Mouse (Mus musculus) thymus, postnatal 25 days (tissue): ENCODE data around the gene Ube2s.
"Not testable (repeated sequence)": the region's sequence is repeated elsewhere in the genome, so short reads cannot be mapped to it uniquely, and the experiment has no call there.

ENCODE experiments used
- DNase-seq: peaks from one replicate; pipeline ENCODE4 v3.0.0; 2022

Gene Ube2s

DNA sequence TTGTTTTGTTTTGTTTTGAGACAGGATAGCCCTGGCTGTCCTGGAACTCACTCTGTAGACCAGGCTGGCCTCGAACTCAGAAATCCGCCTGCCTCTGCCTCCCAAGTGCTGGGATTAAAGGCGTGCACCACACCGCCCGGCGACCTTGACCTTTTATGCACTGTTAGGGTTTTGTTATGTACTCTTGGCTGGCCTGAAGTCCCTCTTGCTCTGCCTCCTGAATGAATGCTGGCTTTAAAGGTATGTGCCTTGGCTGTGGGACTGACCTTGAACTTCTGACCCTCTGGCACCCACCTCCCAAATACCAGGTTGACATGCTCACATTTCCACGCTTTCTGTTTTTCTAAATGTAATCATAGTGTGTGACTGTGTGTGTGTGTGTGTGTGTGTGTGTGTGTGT lies 8.5 kb upstream of the Ube2s start:
- DNase-seq = not testable (repeated sequence)

GRCm38 (mm10) chr7:4816559-4816958 lies 4.2 kb upstream of the Ube2s start:
- peak; percentile 12 for DNase-seq

DNA sequence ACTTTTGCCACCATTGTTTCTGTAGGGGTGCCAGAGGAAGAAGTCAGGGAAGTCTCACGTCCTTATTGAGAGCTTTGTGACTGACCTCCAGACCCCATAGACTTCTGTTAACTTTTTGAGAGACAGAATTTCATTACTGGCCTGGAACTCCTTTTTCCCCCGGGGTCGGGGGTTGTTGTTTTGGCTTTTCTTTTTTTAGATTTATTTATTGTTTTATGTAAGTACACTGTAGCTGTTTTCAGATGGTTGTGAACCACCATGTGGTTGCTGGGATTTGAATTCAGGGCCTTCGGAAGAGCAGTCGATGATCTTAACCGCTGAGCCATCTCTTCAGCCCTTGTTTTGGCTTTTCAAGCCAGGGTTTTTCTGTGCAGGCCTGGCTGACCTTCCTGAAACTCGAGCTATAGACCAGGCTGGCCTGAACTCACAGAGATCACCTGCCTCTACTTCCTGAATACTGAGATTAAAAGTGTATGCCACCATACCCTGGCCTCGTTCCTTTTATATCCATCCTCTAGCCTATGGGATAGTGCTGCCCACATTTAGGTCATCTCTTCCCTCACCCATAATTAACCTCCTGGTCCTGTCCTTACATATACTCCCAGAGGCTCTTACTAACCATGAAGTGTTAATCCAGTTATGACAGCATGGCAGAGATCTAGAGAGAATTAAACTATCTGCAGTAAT lies 858 bp upstream of the Ube2s start:
- DNase-seq = no peak

DNA sequence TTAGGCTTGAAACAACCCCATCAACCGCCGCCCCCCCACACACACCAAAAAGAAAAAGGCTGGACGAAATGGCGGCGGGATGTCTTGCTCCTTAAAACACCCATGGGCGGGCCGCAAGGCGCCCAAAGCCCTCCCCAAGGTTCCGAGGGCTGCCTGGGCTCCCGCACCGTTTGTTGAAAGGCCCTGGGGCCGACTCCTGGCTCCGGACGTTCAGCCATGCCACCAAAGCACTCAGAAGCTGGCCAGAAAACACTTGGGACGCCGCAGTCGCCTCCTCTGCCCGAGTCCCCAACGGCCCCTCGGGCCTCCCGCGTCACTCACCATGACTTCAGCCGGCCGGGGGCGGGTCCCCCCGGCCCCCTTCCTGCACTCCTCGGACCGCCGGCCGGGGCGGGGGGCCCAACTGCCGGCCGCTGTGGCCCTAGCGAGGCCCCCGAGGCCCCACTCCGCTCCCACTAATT lies 518 bp downstream of the Ube2s start:
- no peak for DNase-seq

- DNase-seq = not testable (repeated sequence)
Measured at GRCm38 (mm10) chr7:4811131-4811530, 1.3 kb downstream of the Ube2s start.

DNA sequence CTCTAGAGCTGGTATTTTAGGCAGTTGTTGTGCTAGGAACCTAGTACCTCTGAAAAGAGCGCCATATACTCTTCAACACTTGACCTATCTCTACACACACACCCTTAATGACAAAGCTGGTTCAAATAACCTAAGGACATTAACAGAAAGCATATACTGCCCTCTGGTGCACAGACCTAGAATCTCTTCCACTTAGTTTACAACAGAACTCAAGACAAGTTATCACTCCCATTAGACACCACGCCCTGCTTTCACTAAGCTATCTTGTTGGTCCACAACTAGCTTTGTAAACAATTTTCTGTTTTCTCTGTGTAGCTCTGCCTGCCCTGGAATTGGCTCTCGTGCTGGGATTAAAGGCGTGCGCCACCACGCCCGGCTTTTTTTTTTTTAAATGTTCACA lies 5.7 kb downstream of the Ube2s start:
- peak; percentile 30 for DNase-seq

- DNase-seq = no peak
Measured at GRCm38 (mm10) chr7:4802247-4802646, 10.1 kb downstream of the Ube2s start.

DNA sequence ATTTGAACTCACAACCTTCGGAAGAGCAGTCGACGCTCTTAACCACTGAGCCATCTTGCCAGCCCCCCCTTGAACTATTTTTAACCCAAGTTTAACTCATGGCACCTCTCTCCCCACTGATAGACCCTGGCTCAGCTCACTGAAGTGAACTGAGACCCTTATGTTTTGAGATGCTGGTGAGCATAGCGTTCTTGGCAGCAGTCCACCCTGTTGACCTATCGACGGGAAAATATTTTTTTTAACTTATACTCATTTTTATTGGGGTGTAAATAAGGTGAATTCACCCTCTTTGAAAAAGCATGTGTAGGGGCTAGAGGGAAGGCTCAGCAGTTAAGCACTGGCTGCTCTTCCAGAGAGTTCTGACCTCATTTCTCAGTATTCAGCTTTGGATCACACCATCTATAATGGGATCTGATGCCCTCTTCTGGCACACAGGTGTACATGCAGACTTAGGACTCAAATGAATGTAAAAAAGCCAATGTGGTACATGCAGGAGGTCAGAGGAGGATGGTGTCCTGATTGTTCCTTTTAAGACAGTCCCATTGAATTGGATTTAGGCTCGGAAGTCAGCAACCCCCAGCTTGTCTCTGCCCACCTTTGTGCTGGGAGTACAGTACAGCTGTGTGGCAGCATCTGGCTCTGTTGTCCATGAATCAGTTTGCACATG lies 16.5 kb downstream of the Ube2s start:
- DNase-seq = peak; percentile 22

DNA sequence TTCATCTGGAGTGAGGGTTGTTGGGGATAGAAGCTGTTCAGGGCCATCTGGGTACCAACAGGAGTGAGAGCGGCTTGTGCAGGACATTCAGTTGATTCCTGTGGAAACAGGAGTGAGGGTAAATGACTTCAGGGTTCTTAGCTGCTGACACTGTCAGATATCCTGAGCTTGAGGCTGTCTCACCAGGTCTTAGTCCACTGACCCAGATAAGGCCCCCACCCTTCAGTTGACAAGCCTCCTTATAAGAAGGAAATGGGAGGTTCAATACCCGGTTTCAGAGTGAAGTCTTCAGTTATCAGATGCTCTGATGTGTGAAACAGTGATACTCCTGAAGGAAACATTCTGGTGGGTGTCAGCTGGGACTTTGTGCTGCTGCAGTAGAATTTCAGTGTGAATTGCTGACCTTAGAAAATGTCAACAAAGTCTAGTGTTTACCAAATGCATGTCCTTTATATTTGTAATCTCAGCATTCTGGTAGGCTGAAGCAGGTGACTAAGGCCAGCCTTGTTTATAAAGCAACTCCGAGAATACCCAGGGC lies 17.7 kb downstream of the Ube2s start:
- no peak for DNase-seq

GRCm38 (mm10) chr7:4793674-4794073 lies 18.7 kb downstream of the Ube2s start:
- no peak for DNase-seq

DNA sequence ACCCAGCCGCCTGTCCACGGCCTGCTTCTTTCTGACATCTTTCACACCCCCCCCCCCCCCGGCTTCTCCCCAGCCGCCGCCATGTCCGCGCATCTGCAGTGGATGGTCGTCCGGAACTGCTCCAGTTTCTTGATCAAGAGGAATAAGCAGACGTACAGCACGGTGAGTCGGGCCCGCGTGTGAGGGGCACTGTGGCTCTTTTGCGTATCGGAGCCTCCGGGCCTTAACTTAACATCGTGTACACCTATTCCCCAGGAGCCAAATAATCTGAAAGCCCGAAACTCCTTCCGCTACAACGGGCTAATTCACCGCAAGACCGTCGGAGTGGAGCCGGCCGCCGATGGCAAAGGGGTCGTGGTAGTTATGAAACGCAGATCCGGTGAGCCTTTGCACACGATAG lies 19.1 kb downstream of the Ube2s start:
- not testable (repeated sequence) for DNase-seq

DNA sequence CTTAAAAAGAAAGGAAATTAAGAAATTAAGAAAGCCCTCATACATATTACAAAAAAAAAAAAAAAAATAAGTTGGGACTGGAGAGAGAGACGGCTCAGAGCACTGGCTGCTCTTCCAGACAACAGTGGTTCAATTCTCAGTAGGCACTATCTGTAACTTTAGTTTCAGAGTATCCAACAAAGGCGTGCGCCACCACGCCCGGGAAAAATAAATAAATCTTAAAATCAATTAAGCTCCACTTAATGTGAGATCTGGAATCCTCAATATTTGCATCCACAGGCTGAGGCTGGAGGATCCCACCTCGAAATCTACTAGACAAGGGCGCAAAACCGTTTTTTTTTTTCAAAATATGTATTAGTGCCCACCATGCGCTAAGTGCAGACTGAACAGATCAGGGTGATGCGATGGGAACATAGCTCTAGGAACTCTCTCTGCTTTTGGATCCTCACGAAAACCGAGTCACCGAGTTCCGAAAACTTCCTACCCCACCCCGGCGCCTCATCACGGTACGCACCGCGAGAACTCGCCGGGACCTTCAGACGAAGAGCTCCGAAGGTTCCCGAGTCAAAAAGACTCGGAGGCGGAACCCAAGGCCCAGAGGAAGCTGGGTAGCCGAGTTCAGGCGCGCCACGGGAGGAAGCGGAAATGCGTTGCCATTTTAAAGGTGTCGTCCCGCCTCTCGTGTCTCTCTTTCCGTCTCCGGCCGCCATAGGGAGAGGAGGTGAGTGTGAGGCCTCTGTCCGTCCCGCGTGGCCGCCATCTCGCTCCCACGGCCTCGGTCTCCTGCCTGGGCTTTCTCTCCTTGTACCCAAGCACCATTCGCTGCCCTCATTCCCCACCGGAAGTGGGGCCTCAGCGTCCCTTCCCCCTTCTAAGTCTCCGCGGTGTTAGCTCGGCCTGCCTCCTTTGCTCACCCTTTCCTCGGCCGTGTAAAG lies 19.8 kb downstream of the Ube2s start, which contains the start of gene Rpl28:
Gene Rpl28, plus strand, starts transcription at position 597 of the 935 bp plus-strand sequence.
- DNase-seq = peak; percentile 93

GRCm38 (mm10) chr7:4789436-4789935 lies 22.9 kb downstream of the Ube2s start, which contains the start of gene Tmem238:
TSS of gene Tmem238 (minus strand) at chr7:4789656.
- DNase-seq = peak; percentile 25

- DNase-seq = peak; percentile 47
Measured at GRCm38 (mm10) chr7:4788499-4789435, 23.6 kb downstream of the Ube2s start.

DNA sequence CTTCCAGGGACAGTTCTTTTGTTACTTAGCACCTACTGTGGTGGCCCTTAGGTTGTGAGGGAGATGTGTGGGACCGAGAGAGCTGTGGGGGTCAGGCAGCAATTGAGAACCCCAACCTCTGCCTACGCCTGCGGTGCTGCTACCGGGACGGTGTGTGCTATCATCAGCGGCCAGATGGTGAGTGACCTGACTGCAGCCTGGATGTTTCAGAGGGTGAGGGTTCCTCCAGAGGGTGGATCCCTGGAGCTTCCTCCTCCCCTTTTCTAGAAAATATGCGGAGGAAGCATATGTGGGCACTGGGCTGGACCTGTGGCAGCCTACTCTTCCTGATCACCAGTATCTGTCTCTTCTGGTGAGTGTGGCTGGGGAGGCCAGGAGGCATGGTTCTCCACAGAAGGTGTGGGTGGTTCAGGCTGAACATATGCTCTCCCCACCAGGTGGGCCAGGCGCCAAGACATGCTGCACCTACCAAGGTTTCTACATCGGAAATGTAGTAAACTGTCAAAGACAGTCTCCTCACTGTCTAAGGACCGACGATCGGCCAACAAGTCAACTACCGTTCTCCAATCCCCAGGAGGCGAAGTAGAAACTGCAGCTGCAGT lies 28.6 kb downstream of the Ube2s start:
- DNase-seq = no peak

- DNase-seq = no peak
Measured at GRCm38 (mm10) chr7:4782759-4783158, 29.6 kb downstream of the Ube2s start, which contains the start of the genes Il11 and Tmem190. TSS of gene Il11 (minus strand) at chr7:4782859. TSS of gene Tmem190 (plus strand) at chr7:4782937.

DNA sequence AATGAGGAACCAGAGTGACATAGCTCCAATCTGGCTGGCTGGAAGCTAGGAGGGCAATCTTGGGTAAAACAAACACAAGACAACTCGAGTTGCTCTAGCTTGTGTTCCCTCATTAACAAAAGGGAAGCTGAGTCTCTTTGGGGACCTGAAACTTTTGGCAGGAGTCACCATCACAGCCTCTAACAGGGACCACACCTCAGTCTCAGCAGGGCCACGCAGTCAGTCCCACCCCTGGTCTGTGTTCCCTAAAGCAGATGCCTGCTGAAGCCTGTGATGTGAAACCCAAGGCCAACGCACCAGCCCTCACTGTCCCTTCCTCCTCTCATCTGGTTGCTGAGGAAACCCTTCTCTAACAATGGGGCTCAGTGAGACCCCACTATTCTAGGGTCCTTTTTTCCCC lies 30.3 kb downstream of the Ube2s start:
- DNase-seq = no peak

DNA sequence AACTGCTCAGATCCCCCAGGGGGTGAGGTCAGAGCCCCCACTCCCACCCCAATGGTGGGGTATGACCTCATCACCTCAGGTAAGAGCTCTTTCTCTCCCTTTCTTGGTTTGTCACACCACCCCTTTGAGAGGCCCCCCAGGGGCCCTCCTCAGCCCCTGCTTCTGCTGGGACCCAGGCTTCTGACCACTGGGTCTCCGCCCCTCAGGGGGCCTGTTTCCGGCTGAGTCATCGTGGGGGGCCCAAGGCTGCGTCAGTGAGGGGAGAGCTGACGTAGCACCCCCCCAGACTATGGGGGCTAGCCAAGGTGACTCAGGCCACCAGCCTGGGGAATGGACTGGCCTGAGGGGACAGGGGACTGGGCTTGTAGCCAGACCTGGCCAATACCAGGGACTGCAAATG lies 32.5 kb downstream of the Ube2s start:
- DNase-seq = no peak

- DNase-seq = no peak
Measured at GRCm38 (mm10) chr7:4777851-4778637, 34.3 kb downstream of the Ube2s start.
